Mouse (Mus musculus) embryo, embryonic 11 days (tissue): Measurements from ENCODE around the gene Nfatc3.

Experiments
- DNase-seq: peaks from one replicate; pipeline ENCODE4 v3.0.0-alpha.2; 2015

Gene Nfatc3

GRCm38 (mm10) chr8:106127882-106128410 is 69.3 kb downstream of the Nfatc3 start:
- DNase-seq, result no peak

GRCm38 (mm10) chr8:106129232-106129930 is 70.7 kb downstream of the Nfatc3 start:
- no peak for DNase-seq

- no peak for DNase-seq
Observed at GRCm38 (mm10) chr8:106129997-106130396, 71.4 kb downstream of the Nfatc3 start.

GRCm38 (mm10) chr8:106130505-106130904 is 71.9 kb downstream of the Nfatc3 start:
- no peak for DNase-seq

- DNase-seq, result no peak
Observed at GRCm38 (mm10) chr8:106131021-106131420, 72.4 kb downstream of the Nfatc3 start.

- DNase-seq, result no peak
Observed at GRCm38 (mm10) chr8:106131488-106132222, 73.0 kb downstream of the Nfatc3 start.

- DNase-seq, result no peak
Observed at GRCm38 (mm10) chr8:106132356-106132755, 73.7 kb downstream of the Nfatc3 start.

- no peak for DNase-seq
Observed at GRCm38 (mm10) chr8:106133526-106133925, 74.9 kb downstream of the Nfatc3 start.

GRCm38 (mm10) chr8:106133946-106134345 is 75.3 kb downstream of the Nfatc3 start:
- DNase-seq, result no peak

GRCm38 (mm10) chr8:106134751-106135571 is 76.3 kb downstream of the Nfatc3 start:
- DNase-seq, result peak; percentile 17

GRCm38 (mm10) chr8:106135672-106136071 is 77.0 kb downstream of the Nfatc3 start:
- peak; percentile 13 for DNase-seq

- peak; percentile 60 for DNase-seq
Observed at GRCm38 (mm10) chr8:106136156-106137130, 77.8 kb downstream of the Nfatc3 start, which contains the start of gene Esrp2. Gene Esrp2 (minus strand): TSS chr8:106136974.

- peak; percentile 7 for DNase-seq
Observed at GRCm38 (mm10) chr8:106137218-106137905, 78.7 kb downstream of the Nfatc3 start.

GRCm38 (mm10) chr8:106137906-106138477 is 79.4 kb downstream of the Nfatc3 start:
- peak; percentile 79 for DNase-seq

- no peak for DNase-seq
Observed at GRCm38 (mm10) chr8:106138616-106139015, 80.0 kb downstream of the Nfatc3 start.

GRCm38 (mm10) chr8:106140191-106140590 is 81.6 kb downstream of the Nfatc3 start:
- DNase-seq, result no peak

GRCm38 (mm10) chr8:106140769-106141168 is 82.1 kb downstream of the Nfatc3 start:
- DNase-seq, result peak; percentile 87

GRCm38 (mm10) chr8:106145331-106145730 is 86.7 kb downstream of the Nfatc3 start:
- DNase-seq, result no peak

- DNase-seq, result no peak
Observed at GRCm38 (mm10) chr8:106146014-106146413, 87.4 kb downstream of the Nfatc3 start.

- DNase-seq, result no peak
Observed at GRCm38 (mm10) chr8:106147868-106148565, 89.4 kb downstream of the Nfatc3 start.
